Mouse (Mus musculus): Measurements from ENCODE around the gene Cachd1. TPM values are rescaled to one million over a fixed set of nuclear protein-coding genes. Genes with fewer than 3 reads are reported as not detected.

The Cachd1 gene
- polyA plus RNA-seq, 1 experiment from 2014 or later, result 12.1 TPM

DNA sequence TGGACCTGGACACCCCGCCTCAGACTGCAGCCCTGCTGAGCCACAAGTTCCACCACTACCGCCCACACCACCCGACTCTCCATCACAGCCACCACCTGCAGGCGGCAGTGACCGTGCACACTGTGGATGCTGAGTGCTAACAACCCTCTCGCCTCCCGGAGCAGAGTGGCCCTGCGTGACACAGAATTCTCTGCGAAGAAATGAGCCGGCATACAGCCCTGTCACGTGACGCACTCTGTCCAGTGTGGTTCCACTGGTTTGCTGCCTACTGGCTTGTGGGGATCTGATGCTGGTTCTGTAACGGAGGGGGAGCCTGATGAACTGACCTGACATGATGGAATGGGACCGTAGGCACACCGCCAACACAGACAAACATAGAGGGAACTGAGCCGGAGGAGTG is 226.5 kb downstream of the Cachd1 start:
- no peaks in the 10 kb centered on the region for H3K9me3 ChIP-seq (ENCODE audit: control insufficient read depth, low read length)
- H3K36me3 ChIP-seq (ENCODE audit: control insufficient read depth, insufficient read depth, low read length), result 0 out of 2 replicates have a peak, but pooled peaks cover 2% of the 10 kb centered on the region
- H3K27me3 ChIP-seq (replicated peaks; ENCODE audit: control insufficient read depth, insufficient read depth, low read length), result no peaks in the 10 kb centered on the region
- no peak overlapping the region for H3K9ac ChIP-seq (ENCODE audit: low read depth, low read length)
- H3K4me1 ChIP-seq (replicated peaks; ENCODE audit: control insufficient read depth, insufficient read depth, low read length), result no peaks in the 10 kb centered on the region
- H3K4me2 ChIP-seq, result no peak overlapping the region
- DNase-seq (ENCODE audit: low spot score), result no peak
- no peak overlapping the region for H3K4me3 ChIP-seq (ENCODE audit: low read depth, low read length)
- 97% methylated on average over 16 of the region's 16 CpGs for WGBS
- no peak for ATAC-seq (replicated peaks; ENCODE audit: low FRiP score)
- no peak overlapping the region for H3K27ac ChIP-seq (ENCODE audit: low read depth, low read length)

DNA sequence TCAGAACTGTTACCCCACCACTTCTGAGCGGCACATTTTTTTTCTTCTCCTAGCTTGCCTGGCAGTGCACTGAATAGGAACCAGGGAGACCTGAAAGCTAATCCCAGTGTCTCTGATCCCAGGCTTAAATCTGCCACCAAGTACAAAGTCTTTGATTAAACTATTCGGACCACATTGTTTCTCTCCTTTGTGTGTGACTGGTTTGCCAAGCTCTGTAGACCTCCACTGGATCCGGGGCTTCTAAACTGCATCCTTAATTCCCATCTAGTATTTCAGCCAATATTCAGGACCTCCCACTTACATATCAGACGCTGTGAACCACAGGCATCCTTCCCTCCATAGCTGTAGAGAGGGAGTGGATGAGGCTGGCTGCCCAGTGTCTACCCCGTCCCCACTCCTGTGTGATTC is 231.9 kb downstream of the Cachd1 start:
- Histone ChIP-seq H3K9ac (ENCODE audit: low read depth, low read length) (no peak overlapping the region), H3K4me3 (ENCODE audit: low read depth, low read length) (no peak overlapping the region), H3K36me3 (ENCODE audit: control insufficient read depth, insufficient read depth, low read length) (no peaks in the 10 kb centered on the region), H3K27ac (ENCODE audit: low read depth, low read length) (no peak overlapping the region), H3K9me3 (ENCODE audit: control insufficient read depth, low read length) (no peaks in the 10 kb centered on the region), H3K4me2 (no peak overlapping the region), H3K27me3 (replicated peaks; ENCODE audit: control insufficient read depth, insufficient read depth, low read length) (no peaks in the 10 kb centered on the region), H3K4me1 (replicated peaks; ENCODE audit: control insufficient read depth, insufficient read depth, low read length) (no peaks in the 10 kb centered on the region)
- DNase-seq (ENCODE audit: low spot score), result no peak
- no peak for ATAC-seq (replicated peaks; ENCODE audit: low FRiP score)
- 80% methylated on average over 5 of the region's 5 CpGs for WGBS

DNA sequence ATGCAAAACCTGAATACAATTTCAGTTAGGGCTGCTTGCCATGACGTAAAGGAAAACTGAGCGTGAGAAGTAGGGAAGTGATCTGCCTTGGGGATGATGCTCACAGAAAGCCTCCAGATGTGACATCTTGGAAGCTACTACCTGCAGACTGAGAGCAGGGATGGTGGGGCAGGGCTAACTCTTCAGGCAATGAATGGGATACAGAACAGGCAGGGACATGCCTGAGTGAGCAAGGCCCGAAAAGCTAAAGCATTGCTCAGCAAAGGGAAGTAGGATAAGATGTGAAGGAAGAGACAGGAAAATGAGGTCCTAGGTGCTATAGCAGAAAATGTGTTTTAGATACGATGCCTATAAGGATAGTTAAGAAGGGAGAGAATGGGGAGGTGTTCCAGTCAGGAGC is 232.6 kb downstream of the Cachd1 start:
- DNase-seq (ENCODE audit: low spot score) (no peak), ATAC-seq (replicated peaks; ENCODE audit: low FRiP score) (no peak)
- H3K27ac ChIP-seq (ENCODE audit: low read depth, low read length), result no peak overlapping the region
- H3K9me3 ChIP-seq (ENCODE audit: control insufficient read depth, low read length), result no peaks in the 10 kb centered on the region
- H3K4me3 ChIP-seq (ENCODE audit: low read depth, low read length), result no peak overlapping the region
- no peak overlapping the region for H3K4me2 ChIP-seq
- H3K36me3 ChIP-seq (ENCODE audit: control insufficient read depth, insufficient read depth, low read length), result no peaks in the 10 kb centered on the region
- no peak overlapping the region for H3K9ac ChIP-seq (ENCODE audit: low read depth, low read length)
- H3K27me3 ChIP-seq (replicated peaks; ENCODE audit: control insufficient read depth, insufficient read depth, low read length), result no peaks in the 10 kb centered on the region
- H3K4me1 ChIP-seq (replicated peaks; ENCODE audit: control insufficient read depth, insufficient read depth, low read length), result no peaks in the 10 kb centered on the region
- WGBS, result 85% methylated on average over 4 of the region's 4 CpGs

DNA sequence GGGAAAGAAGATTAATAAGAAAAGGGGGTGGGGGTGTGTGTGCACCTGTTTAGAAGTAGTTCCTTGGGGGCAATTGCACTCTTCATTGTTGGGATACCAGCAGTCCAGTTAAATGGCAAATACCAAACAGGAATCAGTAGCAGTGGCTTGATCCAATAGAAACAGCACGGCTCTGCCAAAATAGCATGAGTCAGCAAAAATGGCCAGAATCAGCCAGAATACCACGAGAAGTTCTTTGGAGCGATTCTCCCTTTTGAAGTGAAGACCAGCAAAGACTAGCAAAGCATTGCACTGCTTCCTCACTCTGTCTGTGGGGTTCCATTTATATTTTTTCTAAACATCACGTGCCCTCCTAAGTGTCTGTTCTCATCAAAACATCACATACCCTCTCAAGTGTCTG is 241.3 kb downstream of the Cachd1 start:
- WGBS, result 78% methylated on average over 4 of the region's 4 CpGs
- DNase-seq (ENCODE audit: low spot score) (no peak), ATAC-seq (replicated peaks; ENCODE audit: low FRiP score) (no peak)
- Histone ChIP-seq H3K4me3 (ENCODE audit: low read depth, low read length) (no peak overlapping the region), H3K9ac (ENCODE audit: low read depth, low read length) (no peak overlapping the region), H3K9me3 (ENCODE audit: control insufficient read depth, low read length) (no peaks in the 10 kb centered on the region; the same call in 1 of the 2 replicates), H3K27me3 (replicated peaks; ENCODE audit: control insufficient read depth, insufficient read depth, low read length) (no peaks in the 10 kb centered on the region), H3K36me3 (ENCODE audit: control insufficient read depth, insufficient read depth, low read length) (no peaks in the 10 kb centered on the region), H3K27ac (ENCODE audit: low read depth, low read length) (no peak overlapping the region), H3K4me2 (no peak overlapping the region), H3K4me1 (replicated peaks; ENCODE audit: control insufficient read depth, insufficient read depth, low read length) (no peaks in the 10 kb centered on the region)

DNA sequence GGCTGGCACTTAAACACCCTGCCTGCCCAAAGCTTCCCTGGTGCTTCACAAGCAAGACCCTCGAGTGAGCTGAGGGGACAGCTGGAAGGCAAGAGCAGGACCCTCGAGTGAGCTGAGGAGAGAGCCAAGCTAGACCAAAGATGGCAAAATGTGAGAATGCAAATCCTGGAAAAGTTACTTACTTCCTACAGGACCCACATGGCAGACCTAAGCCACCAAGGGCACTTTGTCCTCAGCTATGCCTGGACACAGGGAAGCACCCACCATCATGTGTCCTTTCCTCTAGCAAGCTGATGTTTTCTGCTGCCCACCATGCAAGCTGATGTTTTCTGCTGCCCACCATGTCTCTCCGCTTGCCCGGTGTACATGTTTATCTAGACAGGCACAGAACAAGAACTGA is 244.1 kb downstream of the Cachd1 start, which contains the start of gene Gm10577:
Gm10577 (minus strand) TSS at position 101 of the 400 bp plus-strand sequence.
- DNase-seq (ENCODE audit: low spot score) (no peak), ATAC-seq (replicated peaks; ENCODE audit: low FRiP score) (no peak)
- no peaks in the 10 kb centered on the region for H3K36me3 ChIP-seq (ENCODE audit: control insufficient read depth, insufficient read depth, low read length)
- no peak within 1 kb of the TSS for H3K4me2 ChIP-seq
- no peaks in the 10 kb centered on the region; the same call in 1 of the 2 replicates for H3K9me3 ChIP-seq (ENCODE audit: control insufficient read depth, low read length)
- no peak within 1 kb of the TSS for H3K27ac ChIP-seq (ENCODE audit: low read depth, low read length)
- H3K4me3 ChIP-seq (ENCODE audit: low read depth, low read length), result no peak within 1 kb of the TSS
- 72% methylated on average over 4 of the region's 4 CpGs for WGBS
- no peaks in the 10 kb centered on the region for H3K27me3 ChIP-seq (replicated peaks; ENCODE audit: control insufficient read depth, insufficient read depth, low read length)
- H3K9ac ChIP-seq (ENCODE audit: low read depth, low read length), result no peak within 1 kb of the TSS
- no peaks in the 10 kb centered on the region for H3K4me1 ChIP-seq (replicated peaks; ENCODE audit: control insufficient read depth, insufficient read depth, low read length)

DNA sequence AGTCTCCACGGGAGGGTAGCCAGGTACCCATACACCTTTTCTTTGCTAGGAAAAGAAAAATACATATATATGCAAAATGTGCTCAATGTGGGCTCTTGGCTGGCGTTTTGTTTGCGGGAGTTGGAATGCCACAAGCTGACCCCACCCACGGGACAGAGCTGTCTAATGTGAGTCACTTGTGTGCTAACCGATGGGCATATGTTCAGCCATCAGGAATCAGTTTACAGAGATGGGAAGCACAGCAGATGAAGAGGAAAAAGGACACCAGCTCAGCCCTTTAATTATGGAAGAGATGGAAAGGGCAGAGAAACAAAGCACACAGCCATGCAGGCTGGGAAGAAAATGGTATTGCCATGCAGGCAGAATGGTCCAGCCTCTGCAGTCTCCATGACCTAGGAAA is 250.1 kb downstream of the Cachd1 start:
- Histone ChIP-seq H3K9ac (ENCODE audit: low read depth, low read length) (no peak overlapping the region), H3K4me1 (replicated peaks; ENCODE audit: control insufficient read depth, insufficient read depth, low read length) (no peaks in the 10 kb centered on the region), H3K4me2 (no peak overlapping the region), H3K9me3 (ENCODE audit: control insufficient read depth, low read length) (no peaks in the 10 kb centered on the region; the same call in 1 of the 2 replicates), H3K27ac (ENCODE audit: low read depth, low read length) (no peak overlapping the region), H3K27me3 (replicated peaks; ENCODE audit: control insufficient read depth, insufficient read depth, low read length) (no peaks in the 10 kb centered on the region), H3K4me3 (ENCODE audit: low read depth, low read length) (no peak overlapping the region), H3K36me3 (ENCODE audit: control insufficient read depth, insufficient read depth, low read length) (no peaks in the 10 kb centered on the region)
- DNase-seq (ENCODE audit: low spot score) (no peak), ATAC-seq (replicated peaks; ENCODE audit: low FRiP score) (no peak)
- WGBS, result 75% methylated on average over 5 of the region's 5 CpGs

DNA sequence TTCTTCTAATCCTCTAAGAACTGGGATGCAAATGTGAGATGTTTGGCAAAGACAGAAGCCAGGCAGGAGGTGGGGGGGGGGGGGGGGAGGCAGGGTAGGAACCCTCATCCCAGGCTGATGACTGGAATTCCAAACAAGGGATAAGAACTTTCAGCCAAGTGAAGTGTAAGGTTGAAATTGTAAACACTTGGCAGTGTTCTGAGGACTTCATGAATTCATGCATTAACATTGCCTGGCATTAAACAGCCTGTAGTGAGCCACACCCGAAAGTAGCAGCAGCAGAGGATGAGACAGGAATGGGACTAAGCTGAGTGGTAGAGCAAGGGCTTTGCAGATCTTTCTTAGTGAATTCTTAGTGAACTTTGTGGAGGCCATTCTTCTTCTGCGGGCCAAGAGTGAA is 250.5 kb downstream of the Cachd1 start:
- 70% methylated on average over 2 of the region's 2 CpGs for WGBS
- H3K9me3 ChIP-seq (ENCODE audit: control insufficient read depth, low read length), result no peaks in the 10 kb centered on the region; the same call in 1 of the 2 replicates
- H3K27ac ChIP-seq (ENCODE audit: low read depth, low read length), result no peak overlapping the region
- ATAC-seq (replicated peaks; ENCODE audit: low FRiP score), result no peak
- no peak overlapping the region for H3K9ac ChIP-seq (ENCODE audit: low read depth, low read length)
- DNase-seq (ENCODE audit: low spot score), result no peak
- no peaks in the 10 kb centered on the region for H3K4me1 ChIP-seq (replicated peaks; ENCODE audit: control insufficient read depth, insufficient read depth, low read length)
- H3K4me3 ChIP-seq (ENCODE audit: low read depth, low read length), result no peak overlapping the region
- H3K4me2 ChIP-seq, result no peak overlapping the region
- no peaks in the 10 kb centered on the region for H3K27me3 ChIP-seq (replicated peaks; ENCODE audit: control insufficient read depth, insufficient read depth, low read length)
- no peaks in the 10 kb centered on the region for H3K36me3 ChIP-seq (ENCODE audit: control insufficient read depth, insufficient read depth, low read length)

DNA sequence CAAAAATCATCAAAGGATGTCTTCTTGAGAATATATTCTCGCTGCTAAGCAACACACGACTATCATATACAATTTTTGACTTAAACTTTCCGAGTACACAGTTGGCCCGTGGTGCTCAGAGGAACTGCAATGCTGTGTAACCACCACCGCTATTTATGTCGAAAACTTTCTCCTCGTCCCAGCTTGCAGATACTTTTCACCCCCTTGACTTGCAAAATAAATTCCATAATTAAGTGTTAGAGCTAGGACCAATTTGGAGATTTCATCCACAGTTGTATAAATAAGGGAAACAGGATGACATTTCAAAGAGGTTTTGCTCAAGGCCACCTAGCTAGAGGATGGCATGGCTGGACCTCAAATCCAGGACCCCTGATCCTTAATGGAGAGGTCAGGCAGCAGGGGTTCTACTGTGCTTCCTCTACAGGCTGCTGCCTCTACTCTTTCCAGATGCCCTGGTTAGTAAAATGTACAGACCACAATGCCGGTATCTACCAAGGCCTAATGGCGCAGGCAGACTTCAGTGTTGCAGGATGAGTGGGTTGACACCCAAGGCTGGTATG is 251.5 kb downstream of the Cachd1 start:
- Histone ChIP-seq H3K27ac (ENCODE audit: low read depth, low read length) (no peak overlapping the region), H3K4me1 (replicated peaks; ENCODE audit: control insufficient read depth, insufficient read depth, low read length) (no peaks in the 10 kb centered on the region), H3K9me3 (ENCODE audit: control insufficient read depth, low read length) (no peaks in the 10 kb centered on the region), H3K4me2 (no peak overlapping the region), H3K36me3 (ENCODE audit: control insufficient read depth, insufficient read depth, low read length) (no peaks in the 10 kb centered on the region), H3K9ac (ENCODE audit: low read depth, low read length) (no peak overlapping the region), H3K27me3 (replicated peaks; ENCODE audit: control insufficient read depth, insufficient read depth, low read length) (no peaks in the 10 kb centered on the region), H3K4me3 (ENCODE audit: low read depth, low read length) (no peak overlapping the region)
- WGBS, result 80% methylated on average over 9 of the region's 9 CpGs
- DNase-seq (ENCODE audit: low spot score), result no peak
- no peak for ATAC-seq (replicated peaks; ENCODE audit: low FRiP score)

DNA sequence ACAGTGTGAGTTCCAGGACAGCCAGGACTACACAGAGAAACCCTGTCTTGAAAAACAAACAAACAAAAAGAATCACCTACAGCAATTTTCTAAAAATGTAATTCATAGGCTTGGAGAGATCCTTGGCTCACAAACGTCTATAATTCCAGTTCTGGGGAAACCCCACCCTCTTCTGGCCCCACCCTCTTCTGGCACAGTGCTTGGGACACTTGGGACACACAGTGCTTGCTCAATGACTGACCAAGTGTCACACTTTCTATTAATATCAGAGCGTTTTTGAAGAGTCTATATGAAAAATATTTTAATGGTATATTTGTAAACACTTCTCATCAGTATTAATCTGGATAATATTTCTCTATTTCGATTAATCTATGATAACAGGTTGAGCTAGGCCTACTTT is 256.6 kb downstream of the Cachd1 start:
- H3K4me1 ChIP-seq (replicated peaks; ENCODE audit: control insufficient read depth, insufficient read depth, low read length), result no peaks in the 10 kb centered on the region
- no peak overlapping the region for H3K4me2 ChIP-seq
- 60% methylated on average over 3 of the region's 3 CpGs for WGBS
- H3K27ac ChIP-seq (ENCODE audit: low read depth, low read length), result no peak overlapping the region
- H3K4me3 ChIP-seq (ENCODE audit: low read depth, low read length), result no peak overlapping the region
- H3K9ac ChIP-seq (ENCODE audit: low read depth, low read length), result no peak overlapping the region
- no peaks in the 10 kb centered on the region for H3K27me3 ChIP-seq (replicated peaks; ENCODE audit: control insufficient read depth, insufficient read depth, low read length)
- H3K9me3 ChIP-seq (ENCODE audit: control insufficient read depth, low read length), result no peaks in the 10 kb centered on the region
- DNase-seq (ENCODE audit: low spot score) (no peak), ATAC-seq (replicated peaks; ENCODE audit: low FRiP score) (no peak)
- no peaks in the 10 kb centered on the region for H3K36me3 ChIP-seq (ENCODE audit: control insufficient read depth, insufficient read depth, low read length)
